Mouse (Mus musculus): ENCODE results near the gene Jph3. TPM values are rescaled to one million over a fixed set of nuclear protein-coding genes. Genes with fewer than 3 reads are reported as not detected.

The Jph3 gene
- total RNA-seq, 1 experiment from 2014 or later, result 3.2 TPM

GRCm38 (mm10) chr8:121841242-121841641, 111.8 kb downstream of the Jph3 start:
- peak; percentile 66 for DNase-seq

GRCm38 (mm10) chr8:121842064-121842955, 112.9 kb downstream of the Jph3 start:
- DNase-seq, result no peak

GRCm38 (mm10) chr8:121843184-121843733, 113.8 kb downstream of the Jph3 start:
- DNase-seq, result no peak

Other genes with a start within 250 kb of the Jph3 start
- gene 1700018B08Rik, start 185.3 kb upstream of the Jph3 start, total RNA-seq (2021), result not detected in 2 replicates
- 39.1 and 46.2 TPM in 2 replicates for gene Fbxo31, start 150.8 kb upstream of the Jph3 start, total RNA-seq (2021)
- 171 and 182 TPM in 2 replicates for gene Map1lc3b, start 139.3 kb upstream of the Jph3 start, total RNA-seq (2021)
- gene Zcchc14, start 76.7 kb upstream of the Jph3 start, total RNA-seq (2021), result 52.5 and 57.8 TPM in 2 replicates
- gene Klhdc4, start 99.9 kb downstream of the Jph3 start, total RNA-seq (2021), result 29.1 and 30.5 TPM in 2 replicates
- 56.6 and 57.8 TPM in 2 replicates for gene Slc7a5, start 178.1 kb downstream of the Jph3 start, total RNA-seq (2021)
- 1.6 TPM in 1 of 2 replicates, not detected in the other for gene Car5a, start 215.3 kb downstream of the Jph3 start, total RNA-seq (2021)
- gene Banp, start 220.1 kb downstream of the Jph3 start, total RNA-seq (2021), result 33.2 and 35.7 TPM in 2 replicates